Mouse (Mus musculus) gastrocnemius, postnatal 4 days (tissue): ENCODE measurements at regions not wholly inside any gene's neighbourhood (a gene's known extent, or its start where the extent isn't known, plus 50 kb on each side); places are given as distances from the start of the nearest gene placed in this dataset.

Experiments
- DNase-seq, 2 experiments: peaks; one replicate each; pipeline ENCODE4 v3.0.0; 2021 to 2022; ENCODE audit warnings: low spot score in 2 of 2, mixed read lengths in 2 of 2

GRCm38 (mm10) chr1:144318289-144318688 is 69.2 kb upstream of the Rgs1 start:
- no peak for DNase-seq

- DNase-seq: no peak
Observed at GRCm38 (mm10) chr1:144317560-144317959, 68.5 kb upstream of the Rgs1 start.

GRCm38 (mm10) chr1:144316251-144316650 is 67.2 kb upstream of the Rgs1 start:
- DNase-seq: no peak

GRCm38 (mm10) chr1:144314382-144314781 is 65.3 kb upstream of the Rgs1 start:
- DNase-seq: no peak

- no peak for DNase-seq
Observed at GRCm38 (mm10) chr1:144313318-144313717, 64.3 kb upstream of the Rgs1 start.

- no peak for DNase-seq
Observed at GRCm38 (mm10) chr1:144309901-144310300, 60.9 kb upstream of the Rgs1 start.

GRCm38 (mm10) chr1:144308313-144308712 is 59.3 kb upstream of the Rgs1 start:
- no peak for DNase-seq

- no peak for DNase-seq
Observed at GRCm38 (mm10) chr1:144307854-144308285, 58.8 kb upstream of the Rgs1 start.

GRCm38 (mm10) chr1:144307017-144307853 is 58.2 kb upstream of the Rgs1 start:
- no peak for DNase-seq

- DNase-seq: peak in 1 of 2 experiments; percentile 41
Observed at GRCm38 (mm10) chr1:144306284-144306683, 57.2 kb upstream of the Rgs1 start.

GRCm38 (mm10) chr1:144300670-144301069 is 51.6 kb upstream of the Rgs1 start:
- DNase-seq: no peak
